Mouse (Mus musculus) frontal cortex, adult (tissue): ENCODE data around the gene Mcub.

ENCODE experiments used
- ATAC-seq: cut with Nextera tagmentation; 2 replicates; pipeline ENCODE4 v1.9.2; 2017; ENCODE audit warnings: mild to moderate bottlenecking, moderate library complexity, mixed read lengths; ENCODE audit not compliant: low TSS enrichment

Gene Mcub

GRCm38 (mm10) chr3:129893143-129893542 is 76.9 kb downstream of the Mcub start:
- no peak for ATAC-seq

- ATAC-seq, result no peak
Measured at GRCm38 (mm10) chr3:129892003-129892402, 78.0 kb downstream of the Mcub start.

- no peak for ATAC-seq
Measured at GRCm38 (mm10) chr3:129887779-129888517, 82.1 kb downstream of the Mcub start.

- no peak for ATAC-seq
Measured at GRCm38 (mm10) chr3:129886430-129886829, 83.6 kb downstream of the Mcub start.

DNA sequence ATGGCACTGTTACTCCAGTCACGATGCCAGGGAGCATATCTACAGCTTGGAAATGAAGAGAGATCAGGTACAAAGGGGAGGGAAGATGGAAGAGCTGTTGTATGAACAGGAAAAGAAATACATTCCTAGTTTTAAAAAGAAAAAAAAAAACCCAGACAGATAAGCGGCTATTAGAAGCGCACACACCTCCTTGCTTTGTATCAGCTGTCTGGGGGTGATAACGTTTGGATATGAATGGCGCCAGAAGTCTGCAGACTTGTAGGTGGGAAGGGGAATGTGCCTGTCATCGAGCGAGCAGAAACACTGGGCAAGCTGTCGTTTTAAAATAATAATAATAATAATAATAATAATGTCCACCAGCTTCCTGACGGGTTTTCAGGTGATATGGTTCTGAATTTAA is 84.4 kb downstream of the Mcub start:
- ATAC-seq, result no peak

DNA sequence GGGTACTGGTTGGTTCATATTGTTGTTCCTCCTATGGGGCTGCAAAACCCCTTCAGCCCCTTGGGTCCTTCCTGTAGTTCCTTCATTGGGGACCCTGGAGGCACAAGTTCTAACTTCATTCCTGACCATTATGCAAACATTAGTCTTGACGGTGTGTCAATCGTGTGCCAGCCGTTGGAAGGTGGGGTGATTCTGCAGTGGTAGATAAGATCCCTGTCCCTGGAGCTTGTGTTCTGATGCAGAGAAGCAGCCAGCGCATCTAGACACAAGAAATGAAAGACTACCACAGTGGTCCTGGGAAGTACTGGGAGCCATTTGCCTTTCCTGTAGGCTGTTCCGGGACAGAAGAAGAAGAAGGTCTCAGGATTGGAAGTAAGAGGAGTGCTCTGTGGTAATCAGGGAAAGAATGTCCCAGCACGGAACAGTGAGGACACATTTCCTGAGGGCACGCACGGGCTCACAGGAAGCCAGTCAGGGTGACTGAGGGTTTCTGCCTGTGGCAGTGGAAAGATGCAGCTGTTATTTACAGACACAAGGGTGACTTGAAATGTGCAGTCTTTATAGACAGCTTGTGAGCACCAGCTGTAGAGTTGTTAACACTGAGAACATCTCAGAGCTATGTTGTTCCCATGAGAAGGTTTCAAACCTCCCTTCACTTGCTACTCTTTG is 88.9 kb downstream of the Mcub start:
- no peak for ATAC-seq

DNA sequence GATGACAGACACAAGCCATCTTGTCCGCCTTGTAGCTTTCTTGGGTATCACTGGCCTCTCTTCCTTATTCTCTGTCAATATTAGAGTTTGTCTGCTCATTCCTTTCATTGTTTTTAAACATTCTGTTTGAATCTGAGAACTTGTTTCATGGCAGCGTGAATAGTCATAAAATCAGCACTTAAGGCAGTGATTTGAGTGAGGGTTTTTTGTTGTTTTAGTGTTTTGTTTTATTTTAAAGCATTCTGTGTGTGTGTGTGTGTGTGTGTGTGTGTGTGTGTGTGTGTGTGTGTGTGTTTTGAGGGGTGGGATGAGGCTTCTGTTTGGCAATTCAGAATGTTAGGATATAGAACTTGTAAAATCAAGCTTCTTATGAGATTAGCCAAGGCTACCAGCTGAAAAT is 90.1 kb downstream of the Mcub start:
- no peak for ATAC-seq

DNA sequence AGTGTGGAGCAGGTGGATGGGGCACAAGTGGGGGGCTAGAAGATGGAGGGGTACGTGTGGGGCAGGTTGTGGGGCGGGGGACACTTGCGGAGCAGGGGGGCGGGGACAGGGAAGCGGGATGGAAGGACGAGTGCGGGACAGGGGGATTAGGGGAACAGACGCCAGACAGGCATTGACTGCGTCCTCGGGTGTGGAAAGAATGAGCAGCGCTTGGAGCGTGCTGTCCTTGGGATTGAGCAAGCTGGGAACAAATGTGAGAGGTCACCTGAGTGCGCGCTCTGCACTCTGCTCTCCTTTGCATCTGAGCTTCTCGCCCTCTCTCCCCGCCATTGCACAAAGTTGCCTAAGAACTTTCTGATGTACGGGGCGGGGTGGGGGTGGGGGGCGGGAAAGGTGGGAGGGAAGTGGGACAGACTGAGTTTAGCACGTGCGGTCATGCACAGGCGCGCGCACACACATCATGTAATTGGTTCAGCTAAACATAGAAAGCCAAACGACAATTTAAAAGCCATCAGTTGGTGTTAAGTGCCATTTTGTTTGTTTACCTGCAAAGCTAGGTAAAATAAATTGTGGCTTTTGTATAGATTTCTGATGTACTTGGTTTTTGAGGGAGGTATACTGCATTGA is 90.8 kb downstream of the Mcub start:
- no peak for ATAC-seq

GRCm38 (mm10) chr3:129878405-129879021 is 91.5 kb downstream of the Mcub start, which contains the start of gene Pla2g12a:
Gene Pla2g12a, plus strand, starts transcription at chr3:129878606.
- peak; percentile 97 for ATAC-seq

DNA sequence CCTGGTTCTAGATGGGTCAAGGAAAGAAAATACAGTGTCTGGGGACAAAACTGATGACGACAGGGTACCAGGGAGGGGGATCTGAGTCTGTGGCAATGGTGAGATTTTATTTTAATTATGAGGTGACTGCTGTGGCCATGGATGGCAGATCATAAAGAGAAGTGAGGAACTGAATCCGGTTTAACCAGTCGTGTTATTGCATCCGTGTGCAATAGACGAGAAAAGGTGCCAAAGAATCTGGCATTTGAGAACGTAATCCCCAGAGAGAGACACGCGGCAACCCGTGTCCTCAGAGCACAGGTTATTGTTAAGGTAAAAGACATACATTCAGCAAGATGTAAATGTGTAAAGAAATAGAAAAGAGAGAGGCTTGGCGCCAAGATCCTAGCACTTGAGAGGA is 92.7 kb downstream of the Mcub start:
- no peak for ATAC-seq
